Mouse (Mus musculus) gastrocnemius, adult 8-10 months (tissue): ENCODE data around the gene Acmsd. TPM values are rescaled to one million over a fixed set of nuclear protein-coding genes. Genes with fewer than 3 reads are reported as not detected.

Experiments
- DNase-seq, 2 experiments: peaks; one replicate each; pipeline ENCODE4 v3.0.0; 2022; ENCODE audit warnings: low spot score in 2 of 2
- total RNA-seq, 4 experiments: library from RNA; stranded (reverse); gene quantifications; 2 replicates each; pipeline ENCODE4 v1.2.4; 2022

Gene Acmsd
- total RNA-seq, 4 experiments from 2014 or later: not detected

DNA sequence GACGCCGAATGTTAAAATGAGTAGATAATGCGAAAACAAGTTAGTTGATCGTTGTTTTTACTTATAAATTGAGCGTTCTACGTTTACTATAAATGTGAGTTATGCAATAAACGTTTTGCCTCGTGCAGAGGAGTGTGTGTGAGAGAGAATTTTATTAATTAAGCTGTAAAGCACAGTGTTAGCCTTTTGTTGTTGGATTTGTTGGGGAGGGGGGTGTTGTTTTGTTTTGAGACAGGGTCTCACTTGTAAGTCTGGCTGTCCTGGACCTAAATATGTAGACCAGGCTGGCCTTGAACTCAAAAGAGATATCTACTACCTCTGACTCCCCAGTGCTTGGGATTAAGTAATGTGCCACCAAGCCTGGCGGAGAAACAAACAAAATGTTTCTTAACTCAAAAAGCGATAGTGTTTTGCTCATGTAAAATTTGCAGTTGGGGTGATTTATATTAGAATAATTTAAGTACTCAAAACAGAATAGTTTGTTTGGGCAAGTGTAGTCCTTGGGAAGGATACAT, 46.0 kb downstream of the Acmsd start:
- no peak for DNase-seq

DNA sequence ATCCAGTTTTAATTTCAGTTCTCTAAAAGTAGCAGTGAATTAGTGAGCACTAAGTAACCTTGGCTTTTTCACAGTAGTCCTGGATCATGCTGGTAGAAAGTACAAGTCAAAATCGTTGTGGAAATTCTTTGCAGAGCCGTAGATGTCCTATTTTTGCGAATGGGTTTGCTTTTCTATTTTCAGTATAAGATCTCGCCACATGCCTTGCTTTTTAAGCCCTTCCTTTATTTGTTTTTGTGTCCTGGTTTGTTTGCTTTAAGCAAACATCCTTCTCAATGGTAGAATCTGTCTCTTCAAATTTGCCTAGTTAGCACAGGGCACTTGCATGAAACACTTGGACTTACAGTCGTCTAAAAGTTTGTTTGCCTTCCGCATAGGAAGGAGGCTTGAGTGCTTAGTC, 47.0 kb downstream of the Acmsd start:
- no peak for DNase-seq

DNA sequence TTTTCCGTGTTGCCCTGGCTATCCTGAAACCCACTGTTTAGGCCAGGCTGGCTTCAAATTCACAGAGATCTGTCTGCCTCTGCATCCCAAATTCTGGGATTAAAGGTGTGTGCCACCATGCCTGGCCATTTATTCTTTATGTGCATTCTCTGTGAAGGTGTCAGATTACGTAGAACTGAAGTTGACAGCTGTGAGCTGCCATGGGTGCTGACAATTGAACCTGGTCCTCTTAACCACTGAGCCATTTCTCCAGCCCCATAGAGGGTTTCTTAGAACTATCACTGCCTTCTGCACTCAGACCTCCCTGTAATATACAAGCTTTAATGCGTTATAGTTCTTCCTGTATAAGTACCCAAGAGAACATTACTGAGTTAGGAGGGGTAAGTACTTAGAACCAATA, 49.4 kb downstream of the Acmsd start:
- DNase-seq: no peak

DNA sequence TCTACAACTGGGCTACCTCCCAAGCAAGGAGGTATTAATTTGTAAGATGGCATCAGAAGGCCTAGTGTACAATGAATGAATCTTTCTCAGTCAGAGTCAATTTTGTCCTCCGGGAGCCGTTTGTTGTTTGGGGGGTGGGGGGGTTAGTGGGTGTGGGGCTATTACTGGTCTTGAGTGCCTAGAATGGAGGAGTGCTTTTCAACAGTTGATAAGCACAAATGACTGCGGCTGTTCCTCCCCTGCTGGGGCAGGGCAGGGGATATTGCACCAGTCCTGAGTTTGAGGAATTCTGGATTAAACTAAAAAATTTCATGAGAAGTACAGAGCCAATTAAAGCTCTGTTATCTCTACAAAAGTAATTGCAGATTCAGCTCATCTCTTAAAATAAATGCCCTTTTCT, 50.9 kb downstream of the Acmsd start:
- no peak for DNase-seq

DNA sequence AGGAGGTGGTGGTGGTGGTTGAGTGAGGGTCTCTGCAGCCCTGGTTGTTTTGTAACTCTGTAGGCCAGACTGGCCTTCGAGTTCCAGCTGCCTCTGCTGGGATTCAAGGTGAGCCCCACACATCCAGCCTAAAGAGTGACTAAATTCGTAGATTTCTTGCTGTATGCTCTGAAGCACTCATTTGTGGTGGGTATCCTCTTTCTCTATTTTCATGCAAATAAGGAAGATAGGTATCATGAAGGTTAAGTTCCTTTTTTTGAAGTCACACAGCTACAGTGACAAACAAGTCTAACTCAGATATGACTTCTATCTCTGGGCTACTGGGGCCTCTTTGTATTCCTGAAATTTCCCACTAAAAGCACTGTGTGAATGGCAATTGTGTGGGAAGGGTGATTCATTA, 51.6 kb downstream of the Acmsd start:
- DNase-seq: no peak

DNA sequence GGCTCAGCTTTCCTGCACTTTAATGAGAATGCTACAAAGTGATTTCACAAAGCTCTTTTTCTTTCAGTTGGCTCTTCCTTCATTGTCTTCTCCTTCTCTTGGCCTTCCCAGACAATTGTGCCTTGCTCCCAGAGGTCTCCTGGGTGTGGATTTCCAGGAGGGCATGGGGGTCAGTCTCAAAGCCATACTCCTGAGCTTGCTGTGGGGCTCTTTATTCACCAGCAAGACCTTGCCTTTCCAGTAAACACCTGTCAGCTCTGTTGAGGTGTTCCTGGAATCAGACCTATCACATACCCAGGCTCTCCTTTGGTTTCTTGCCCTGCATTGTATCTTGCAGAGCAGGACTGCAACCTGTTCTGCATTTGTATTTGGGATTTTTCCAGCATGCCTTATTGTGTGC, 54.6 kb downstream of the Acmsd start:
- DNase-seq: no peak

DNA sequence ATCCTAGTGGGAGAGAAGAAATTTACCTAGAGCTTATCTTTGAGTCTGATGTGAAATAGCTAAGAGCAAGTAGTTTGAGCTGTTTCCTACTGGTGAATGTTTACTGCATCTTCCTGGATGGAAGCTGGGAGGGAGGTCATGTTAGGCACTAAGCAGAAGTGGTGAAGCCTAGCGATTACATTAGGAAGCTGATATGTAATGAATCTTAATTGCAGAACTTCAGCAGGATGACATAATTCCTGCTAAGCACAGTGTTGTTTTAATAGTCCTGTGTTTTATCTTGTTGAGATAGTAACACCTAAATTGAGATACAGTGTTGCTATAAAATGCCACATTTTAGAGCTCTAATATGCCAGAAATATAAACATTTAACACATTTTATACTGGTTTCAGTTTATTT, 56.7 kb downstream of the Acmsd start:
- no peak for DNase-seq

DNA sequence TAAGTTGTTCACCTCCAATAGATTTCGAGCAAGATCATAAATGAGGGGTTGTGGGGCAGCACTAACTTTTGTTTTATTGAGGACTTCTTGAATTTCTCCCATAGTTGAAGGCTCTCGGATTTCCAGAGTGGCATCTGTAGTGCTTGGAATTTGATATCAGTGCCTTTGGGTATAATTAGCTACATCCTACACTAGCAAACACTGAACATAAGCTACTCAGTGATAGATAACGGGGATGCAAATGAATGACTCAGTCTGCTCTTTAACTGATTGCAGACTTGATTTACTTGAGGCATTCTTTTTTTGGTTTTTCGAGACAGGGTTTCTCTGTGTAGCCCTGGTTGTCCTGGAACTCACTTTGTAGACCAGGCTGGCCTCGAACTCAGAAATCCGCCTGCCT, 59.7 kb downstream of the Acmsd start:
- DNase-seq: no peak

DNA sequence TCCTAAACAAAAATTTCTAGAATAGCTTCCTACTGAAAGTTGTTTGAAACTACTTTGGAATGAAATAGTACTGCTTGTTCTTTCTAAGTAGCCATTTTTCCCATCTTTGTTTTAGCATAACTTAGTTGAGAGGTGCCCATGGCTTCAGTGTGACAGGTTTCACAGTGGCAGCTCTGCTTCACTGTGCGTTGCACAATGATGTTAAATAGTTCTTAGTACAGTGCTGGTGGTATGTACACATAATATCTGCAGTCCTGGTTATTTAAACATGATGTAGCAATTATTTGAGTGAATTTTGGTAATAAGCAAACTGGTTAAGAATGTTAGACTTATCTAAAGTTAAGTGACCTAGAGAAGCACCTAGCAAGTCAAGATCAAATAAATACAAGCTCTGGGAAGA, 64.2 kb downstream of the Acmsd start:
- no peak for DNase-seq

DNA sequence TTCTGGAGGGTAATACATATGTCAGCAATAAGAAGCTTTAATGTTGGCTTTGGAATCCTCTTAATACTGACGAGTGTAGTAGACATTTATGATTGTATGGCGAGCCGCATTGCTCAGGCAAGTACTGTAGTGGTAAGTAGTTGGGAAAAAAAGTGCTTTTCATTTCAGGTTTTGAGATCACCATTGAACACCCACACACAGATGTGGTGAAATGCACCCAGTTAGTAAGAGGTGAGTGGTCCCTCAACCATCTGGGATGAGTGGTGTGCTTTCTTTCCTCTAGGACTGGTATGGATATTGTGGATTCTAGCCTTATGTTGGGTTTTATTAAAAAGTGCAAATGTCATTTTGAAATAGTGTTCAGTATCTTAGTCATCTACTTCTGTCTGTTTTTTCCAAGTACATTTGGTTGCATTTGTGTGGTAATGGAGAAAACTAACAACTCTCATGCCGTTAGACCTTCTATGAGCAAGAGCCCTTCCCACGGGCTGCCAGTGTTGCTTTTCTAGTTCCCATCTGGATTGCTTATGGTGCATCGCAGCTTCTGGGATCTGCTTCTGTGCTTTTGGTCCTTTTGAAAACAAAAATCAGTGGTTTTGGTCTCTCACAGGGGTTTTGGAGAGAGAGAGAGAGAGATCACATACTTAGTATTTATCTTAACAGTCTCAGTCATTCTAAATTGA, 66.0 kb downstream of the Acmsd start:
- DNase-seq: no peak

DNA sequence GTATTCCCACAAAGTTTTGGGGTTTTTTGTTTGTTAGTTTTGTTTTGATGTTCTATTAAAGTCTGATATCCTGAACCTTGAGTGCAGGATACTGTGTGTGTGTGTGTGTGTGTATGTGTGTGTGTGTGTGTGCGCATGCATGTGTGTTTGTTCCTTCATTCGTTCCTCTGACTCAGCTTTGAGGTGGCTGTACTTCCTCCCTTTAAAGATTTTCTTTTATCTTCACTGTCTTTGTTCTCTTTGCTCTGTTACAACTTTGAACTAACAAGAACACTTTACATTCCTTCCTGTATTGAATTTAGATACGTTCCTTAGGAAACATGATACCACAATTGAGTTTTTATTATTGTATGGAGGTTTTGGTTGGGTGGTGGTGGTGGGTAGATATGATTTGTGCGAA, 67.1 kb downstream of the Acmsd start:
- no peak for DNase-seq

DNA sequence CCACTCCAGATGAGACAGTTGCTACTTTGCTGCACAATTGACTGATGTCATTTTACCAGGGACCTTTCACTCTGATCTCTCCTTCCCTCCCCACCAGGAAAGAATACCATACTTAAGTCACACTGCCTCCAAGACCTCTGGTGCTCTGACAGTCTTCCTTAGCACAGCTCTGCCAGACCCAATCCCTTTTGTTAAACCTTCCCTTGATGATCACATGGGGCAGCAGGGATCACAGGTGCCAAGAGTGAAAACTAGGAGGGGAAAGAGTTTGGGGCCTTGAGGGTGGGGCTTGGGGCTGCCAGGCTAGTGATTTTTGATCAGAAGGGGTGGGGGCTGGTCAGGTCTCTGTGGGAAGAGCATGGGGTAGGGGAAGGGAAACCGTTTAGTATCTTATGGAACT, 67.5 kb downstream of the Acmsd start:
- DNase-seq: no peak

DNA sequence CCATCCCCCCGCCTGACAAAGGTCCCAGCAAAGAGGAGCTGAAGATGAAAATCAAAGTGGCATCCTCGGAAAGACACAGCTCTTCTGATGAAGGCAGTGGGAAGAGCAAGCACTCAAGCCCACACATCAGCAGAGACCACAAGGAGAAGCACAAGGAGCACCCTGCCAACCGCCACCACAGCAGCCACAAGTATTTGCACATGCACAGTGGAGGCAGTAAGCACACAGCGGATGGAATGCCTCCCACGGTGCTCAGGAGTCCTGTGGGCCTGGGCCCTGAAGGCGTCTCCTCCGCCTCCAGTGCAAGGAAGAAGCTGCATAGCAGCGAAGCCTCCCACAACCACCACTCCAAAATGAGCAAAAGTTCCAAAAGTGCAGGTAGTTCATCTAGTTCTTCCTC, 73.7 kb downstream of the Acmsd start:
- no peak for DNase-seq

DNA sequence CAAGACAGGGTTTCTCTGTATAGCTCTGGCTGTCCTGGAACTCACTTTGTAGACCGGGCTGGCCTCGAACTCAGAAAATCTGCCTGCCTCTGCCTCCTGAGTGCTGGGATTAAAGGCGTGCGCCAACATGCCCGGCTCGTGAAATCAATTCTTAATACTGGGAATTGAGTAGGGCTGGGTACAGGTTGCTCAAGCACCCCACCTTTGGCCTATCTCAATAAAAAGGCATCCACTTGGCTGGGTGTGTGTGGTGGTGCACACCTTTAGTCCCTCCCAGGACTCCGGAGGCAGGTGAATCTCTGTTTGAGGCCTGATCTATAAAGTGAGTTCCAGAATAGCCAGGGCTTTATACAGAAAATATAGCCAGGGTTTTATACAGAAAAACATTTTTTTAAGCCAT, 79.5 kb downstream of the Acmsd start:
- no peak for DNase-seq

DNA sequence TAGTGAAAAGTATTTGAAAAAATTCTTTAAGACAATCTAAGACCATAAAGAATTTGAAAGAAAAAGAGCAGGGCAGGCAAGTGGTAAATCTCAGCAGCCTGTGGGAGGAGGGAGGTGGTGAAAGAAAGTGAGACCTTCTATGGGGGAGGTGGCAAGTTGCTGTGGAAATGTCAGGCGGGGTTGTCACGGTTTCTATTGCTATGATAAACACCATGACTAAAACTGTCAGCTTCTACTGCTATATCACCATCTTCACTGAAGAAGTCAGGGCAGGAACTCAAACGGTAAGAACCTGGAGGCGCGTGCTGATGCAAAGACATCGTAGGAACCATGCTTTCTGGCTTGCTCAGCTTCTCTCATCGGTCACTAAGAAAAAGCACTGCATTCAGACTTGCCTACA, 83.7 kb downstream of the Acmsd start:
- DNase-seq: no peak

DNA sequence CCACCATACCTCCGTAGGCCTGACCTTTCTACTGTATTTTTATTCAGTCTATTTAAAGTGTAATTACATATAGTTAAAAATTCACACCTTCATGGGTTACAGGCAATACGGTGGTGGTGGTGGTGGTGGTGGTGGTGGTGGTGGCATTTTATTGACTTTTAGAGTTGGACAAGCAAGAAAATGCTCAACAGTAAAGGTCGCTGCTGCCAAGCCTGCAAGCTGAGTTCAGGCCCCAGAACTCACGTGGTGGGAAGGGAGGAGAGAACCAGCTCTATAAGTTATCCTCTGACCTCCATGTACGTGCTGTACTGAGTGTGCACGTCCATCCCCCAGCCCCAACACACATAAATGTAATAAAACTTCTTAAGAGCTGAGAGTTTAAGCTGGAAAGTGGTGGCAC, 87.2 kb downstream of the Acmsd start:
- no peak for DNase-seq

Other genes with a start within 250 kb of the Acmsd start
- not detected for gene Tmem163, start 49.9 kb upstream of the Acmsd start, total RNA-seq
- 10 to 100 TPM; 17.4 to 19.4 (median 19.1) TPM for gene Ccnt2, start 44.8 kb downstream of the Acmsd start, total RNA-seq
- under 1 TPM in 1 of 4 experiments, not detected in 3; 0.08 TPM for gene Map3k19, start 125.6 kb downstream of the Acmsd start, total RNA-seq
- gene Rab3gap1, start 139.4 kb downstream of the Acmsd start, total RNA-seq: 10 to 100 TPM; 21.4 to 25.3 (median 23.2) TPM